12 mouse cellular contexts compared by ENCODE assay signal in the genomic region with DNA sequence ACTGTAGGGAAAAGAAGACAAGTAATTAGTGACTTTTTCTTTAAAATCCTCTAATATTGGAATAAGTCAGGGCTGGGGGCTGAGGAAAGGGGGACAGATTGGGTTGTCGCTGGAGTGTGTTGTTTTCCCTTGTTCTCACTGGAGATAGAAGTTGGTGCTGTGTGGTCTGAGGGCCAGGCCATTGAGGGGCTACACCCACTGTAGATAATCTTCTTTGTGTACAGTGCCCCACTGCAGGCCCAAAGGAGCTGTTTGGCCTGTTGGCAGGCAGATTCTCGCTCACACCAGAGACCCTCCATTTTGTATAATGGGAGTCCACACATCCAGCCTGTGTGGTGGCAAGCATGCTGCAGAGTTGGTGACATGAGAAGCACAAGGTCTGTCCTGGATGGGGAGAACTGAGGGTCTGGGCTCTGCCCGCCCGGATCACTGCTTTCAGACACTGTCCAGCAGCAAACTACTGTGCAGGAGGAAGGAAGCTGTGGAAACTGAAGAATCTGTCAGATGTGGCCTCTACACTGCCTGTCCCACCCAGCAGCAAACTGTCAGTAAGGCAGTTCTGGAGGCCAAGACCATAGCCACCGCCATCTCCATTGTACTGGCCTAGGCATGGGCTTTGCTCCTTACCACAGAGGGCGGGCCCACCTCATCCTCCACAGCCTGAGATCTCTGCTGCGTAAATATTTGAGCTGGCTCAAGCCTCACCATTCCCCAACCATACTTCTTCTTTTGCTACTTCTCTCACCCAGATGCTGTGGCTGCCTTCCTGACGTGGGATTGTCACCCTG. TPM values are rescaled to one million over a fixed set of nuclear protein-coding genes. Genes with fewer than 3 reads are reported as not detected.
DNase-seq lines count a peak whose midpoint lies in the region; ATAC-seq lines count a peak whose summit lies in the region.
"Had no signal": no experiment of that assay in that cellular context is flagged by ENCODE, and none has a peak within 500 bp of the region (broad histone marks: within the 10 kb centered on the region; RNA-seq: fewer than 3 reads in every experiment).

No protein-coding gene starts in this region.

- no peak overlapping the region for H3K4me3 ChIP-seq in heart, embryonic 15.5 days
- H3K4me3 ChIP-seq: midbrain, embryonic 12.5 days had no signal

- no peaks in the 10 kb centered on the region for H3K9me3 ChIP-seq in heart, embryonic 15.5 days (replicated peaks)
- H3K9me3 ChIP-seq: midbrain, embryonic 12.5 days had no signal

- no peak overlapping the region for H3K4me2 ChIP-seq in heart, embryonic 15.5 days
- H3K4me2 ChIP-seq: midbrain, embryonic 12.5 days had no signal

- peak; percentile 64 for ATAC-seq in heart, embryonic 15.5 days (replicated peaks; ENCODE audit: insufficient number of reproducible peaks, insufficient read depth, low FRiP score, low read depth)
- peak; percentile 89 for ATAC-seq in granulocyte monocyte progenitor cell, adult 5-6 weeks (replicated peaks; ENCODE audit: poor library complexity, severe bottlenecking)
- ATAC-seq: forebrain, embryonic 16.5 days had no signal

- no peaks in the 10 kb centered on the region for H3K27me3 ChIP-seq in heart, embryonic 15.5 days
- H3K27me3 ChIP-seq: midbrain, embryonic 12.5 days had no signal

- DNase-seq in heart, adult 9 months (ENCODE audit: low spot score in 2 of 2) = no peak
- DNase-seq in 416B (ENCODE audit: low read depth) = peak; percentile 68
- peak; percentile 22 for DNase-seq in lung, postnatal 10 days
- DNase-seq in frontal cortex, adult 2 months (ENCODE audit: extremely low spot score in 1 of 2, low spot score in 1 of 2) = no peak
- no peak for DNase-seq in cerebellum, postnatal 4 days (ENCODE audit: low spot score in 2 of 2)
- no peak for DNase-seq in c-Kit-positive CD71-positive TER-119-positive erythroid progenitor cells, embryonic 14.5 days (ENCODE audit: low spot score)
- DNase-seq: adrenal gland, postnatal 25 days; right cerebral cortex, postnatal 14 days had no signal

- H3K9ac ChIP-seq in heart, embryonic 15.5 days = no peak overlapping the region
- H3K9ac ChIP-seq: midbrain, embryonic 12.5 days had no signal

- peaks cover 48% of the 10 kb centered on the region for H3K4me1 ChIP-seq in heart, embryonic 15.5 days (replicated peaks)

- no peaks in the 10 kb centered on the region for H3K36me3 ChIP-seq in heart, embryonic 15.5 days

- H3K27ac ChIP-seq in heart, embryonic 15.5 days = peak overlapping the region; percentile 48
- H3K27ac ChIP-seq: midbrain, embryonic 12.5 days had no signal

- 62% methylated on average over 8 of the region's 8 CpGs for WGBS in heart, embryonic 15.5 days

RNA-seq across cellular contexts. Expression of a gene that starts 30.0 kb away (rescaled TPM):
- polyA plus RNA-seq in heart, embryonic 15.5 days (2015; fragmentation: Nextera tagmentation; extraction: Ambion mirVana) = 16.7 and 17.3 TPM in 2 replicates
- 28.1 and 41.6 TPM in 2 replicates for total RNA-seq in granulocyte monocyte progenitor cell, adult 5-6 weeks (2014; fragmentation: Nextera tagmentation)
- total RNA-seq in granulocyte monocyte progenitor cell, adult 5-6 weeks (2017) = 36.3 and 40.0 TPM in 2 replicates
- 139 and 147 TPM in 2 replicates for polyA plus RNA-seq in frontal cortex, adult 2 months (2012; rRNA removed)

Comparison
In these comparisons a context has a peak if more than half of its experiments do, and no peak if none do; other contexts are left out.
1. DNase-seq: peak in 416B (single experiment) and lung, postnatal 10 days (single experiment); none in heart, adult 9 months (0 of 2), frontal cortex, adult 2 months (0 of 2), cerebellum, postnatal 4 days (0 of 2) and c-Kit-positive CD71-positive TER-119-positive erythroid progenitor cells, embryonic 14.5 days (single experiment).